ENCODE assay signal across 8 mouse cellular contexts in the genomic region with DNA sequence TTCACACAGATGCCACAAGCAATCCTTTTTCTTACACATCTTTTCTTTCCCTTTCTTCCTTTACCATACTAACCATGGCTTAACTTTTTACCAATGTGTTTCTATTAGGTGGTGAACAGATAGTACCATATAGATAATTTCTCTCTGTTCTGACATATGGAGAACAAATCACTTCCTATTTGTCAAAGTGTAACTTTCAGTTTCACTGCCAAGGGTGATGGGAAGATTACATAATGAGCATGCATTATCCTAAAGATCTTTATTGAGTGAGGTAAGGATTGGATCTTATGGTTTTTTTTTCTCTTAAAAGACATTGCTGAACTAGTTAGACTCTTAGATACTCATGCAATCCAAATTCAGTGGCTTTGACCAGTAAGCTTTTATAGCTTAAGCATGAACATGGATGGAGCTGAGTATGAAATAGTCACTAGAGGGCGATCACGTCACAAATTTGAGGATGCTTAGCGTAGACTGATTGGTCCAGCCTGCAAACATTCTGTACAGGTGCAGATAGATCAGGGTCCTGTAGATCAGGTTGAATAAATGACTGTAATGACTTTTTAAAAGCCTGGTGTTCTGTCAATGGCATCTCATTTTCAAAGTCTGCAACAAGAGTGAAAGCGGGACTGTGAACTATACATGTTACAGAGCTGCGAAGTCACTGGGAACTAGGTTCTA.
DNase-seq lines count a peak whose midpoint lies in the region; ATAC-seq and TF ChIP-seq lines count a peak whose summit lies in the region.

No protein-coding gene starts in this region.

- H3K4me3 ChIP-seq in heart, adult 2 months: no peak overlapping the region
- no peak overlapping the region for H3K4me3 ChIP-seq in embryonic facial prominence, embryonic 13.5 days
- H3K4me3 ChIP-seq in hindbrain, embryonic 11.5 days (ENCODE audit: low read depth, low read length): no peak overlapping the region
- H3K4me3 ChIP-seq in midbrain, embryonic 11.5 days (ENCODE audit: low read depth, low read length): no peak overlapping the region

- no peaks in the 10 kb centered on the region for H3K27me3 ChIP-seq in heart, adult 2 months (ENCODE audit: control insufficient read depth, insufficient read depth, low read length)
- peaks cover 2% of the 10 kb centered on the region; the same call in 1 of the 2 replicates for H3K27me3 ChIP-seq in embryonic facial prominence, embryonic 13.5 days
- no peaks in the 10 kb centered on the region for H3K27me3 ChIP-seq in hindbrain, embryonic 11.5 days (ENCODE audit: control insufficient read depth, insufficient read depth, low read length)
- no peaks in the 10 kb centered on the region for H3K27me3 ChIP-seq in midbrain, embryonic 11.5 days (ENCODE audit: control insufficient read depth, insufficient read depth, low read length)

- TF ChIP-seq POLR2A in heart, adult 2 months (IDR thresholded peaks at IDR 0.05; ENCODE audit: insufficient read depth, low read depth, low read length): no peak

- TF ChIP-seq EP300 in heart, adult 2 months (IDR thresholded peaks at IDR 0.05; ENCODE audit: insufficient read depth, low read depth, low read length): no peak

- H3K4me1 ChIP-seq in heart, adult 2 months (ENCODE audit: control insufficient read depth, insufficient read depth, low read length): no peaks in the 10 kb centered on the region
- H3K4me1 ChIP-seq in embryonic facial prominence, embryonic 13.5 days: peaks cover 6% of the 10 kb centered on the region; the same call in 1 of the 2 replicates
- H3K4me1 ChIP-seq in hindbrain, embryonic 11.5 days (replicated peaks; ENCODE audit: control insufficient read depth, insufficient read depth, low read length): no peaks in the 10 kb centered on the region
- no peaks in the 10 kb centered on the region for H3K4me1 ChIP-seq in midbrain, embryonic 11.5 days (ENCODE audit: control insufficient read depth, insufficient read depth, low read length)

- H3K27ac ChIP-seq in heart, adult 2 months: no peak overlapping the region
- no peak overlapping the region for H3K27ac ChIP-seq in embryonic facial prominence, embryonic 13.5 days
- no peak overlapping the region for H3K27ac ChIP-seq in hindbrain, embryonic 11.5 days (ENCODE audit: low read depth, low read length)
- H3K27ac ChIP-seq in midbrain, embryonic 11.5 days (ENCODE audit: low read depth, low read length): no peak overlapping the region

- no peak for DNase-seq in heart, adult 2 months
- no peak for DNase-seq in heart, postnatal 25 days (ENCODE audit: low spot score)
- DNase-seq in adrenal gland, postnatal 14 days: peak; percentile 41
- peak; percentile 71 for DNase-seq in hindbrain, embryonic 11.5 days (ENCODE audit: low spot score)
- peak; percentile 51 for DNase-seq in layer of hippocampus, adult 9-10 months (ENCODE audit: low spot score)
- DNase-seq in midbrain, embryonic 11.5 days (ENCODE audit: low spot score, missing footprints): peak; percentile 88
- peak; percentile 14 for DNase-seq in thymus, postnatal 25 days

- no peak overlapping the region for H3K9ac ChIP-seq in heart, adult 2 months (ENCODE audit: low read depth, low read length)
- H3K9ac ChIP-seq in embryonic facial prominence, embryonic 13.5 days: no peak overlapping the region
- no peak overlapping the region for H3K9ac ChIP-seq in hindbrain, embryonic 11.5 days (ENCODE audit: low read depth, low read length)
- H3K9ac ChIP-seq in midbrain, embryonic 11.5 days (ENCODE audit: low read length): no peak overlapping the region

- intact Hi-C loops in heart, adult 2 months (cut with DNase I): loop anchor here (2.0 to 5.0 kb wide), 2 partner anchors 157 to 361 kb away; no protein-coding TSS in a partner anchor
- intact Hi-C loops in heart, postnatal 25 days (cut with DNase I): loop anchor here (2.0 kb wide), 3 partner anchors 157 to 361 kb away; no protein-coding TSS in a partner anchor

- peak; percentile 74; the same call in 1 of the 2 replicates for ATAC-seq in embryonic facial prominence, embryonic 13.5 days (ENCODE audit: insufficient number of reproducible peaks, insufficient read depth, low FRiP score, low TSS enrichment, low read depth)
- peak; percentile 87 for ATAC-seq in hindbrain, embryonic 11.5 days (ENCODE audit: low FRiP score)
- peak; percentile 86 for ATAC-seq in midbrain, embryonic 11.5 days (ENCODE audit: low FRiP score)

- 42% methylated on average over 5 of the region's 5 CpGs for WGBS in heart, adult 2 months
- 34% methylated on average over 5 of the region's 5 CpGs for WGBS in embryonic facial prominence, embryonic 13.5 days
- 35% methylated on average over 5 of the region's 5 CpGs for WGBS in hindbrain, embryonic 11.5 days
- WGBS in midbrain, embryonic 11.5 days: 32% methylated on average over 5 of the region's 5 CpGs

- H3K36me3 ChIP-seq in heart, adult 2 months (ENCODE audit: control insufficient read depth, insufficient read depth, low read length): no peaks in the 10 kb centered on the region
- no peaks in the 10 kb centered on the region for H3K36me3 ChIP-seq in embryonic facial prominence, embryonic 13.5 days
- no peaks in the 10 kb centered on the region for H3K36me3 ChIP-seq in hindbrain, embryonic 11.5 days (ENCODE audit: control insufficient read depth, insufficient read depth, low read length)
- no peaks in the 10 kb centered on the region for H3K36me3 ChIP-seq in midbrain, embryonic 11.5 days (ENCODE audit: control insufficient read depth, insufficient read depth, low read length)

- H3K4me2 ChIP-seq in embryonic facial prominence, embryonic 13.5 days: no peak overlapping the region
- H3K4me2 ChIP-seq in hindbrain, embryonic 11.5 days (replicated peaks; ENCODE audit: low read depth, low read length): no peak overlapping the region
- no peak overlapping the region for H3K4me2 ChIP-seq in midbrain, embryonic 11.5 days

- no peaks in the 10 kb centered on the region for H3K9me3 ChIP-seq in embryonic facial prominence, embryonic 13.5 days
- H3K9me3 ChIP-seq in hindbrain, embryonic 11.5 days (ENCODE audit: control insufficient read depth, low read length): no peaks in the 10 kb centered on the region
- no peaks in the 10 kb centered on the region for H3K9me3 ChIP-seq in midbrain, embryonic 11.5 days (ENCODE audit: control insufficient read depth, low read length)

- no peaks in the 10 kb centered on the region for H3K79me2 ChIP-seq in heart, adult 2 months (replicated peaks; ENCODE audit: control insufficient read depth, insufficient read depth, low read length)

- peak; percentile 71 for TF ChIP-seq CTCF in heart, adult 2 months (IDR thresholded peaks at IDR 0.05)

Comparison
In these comparisons a context has a peak if more than half of its experiments do, and no peak if none do; other contexts are left out.
1. DNase-seq: peak in adrenal gland, postnatal 14 days (single experiment), hindbrain, embryonic 11.5 days (single experiment), layer of hippocampus, adult 9-10 months (single experiment), midbrain, embryonic 11.5 days (single experiment) and thymus, postnatal 25 days (single experiment); none in heart, adult 2 months (0 of 2) and heart, postnatal 25 days (single experiment).
2. Peak in every context shown above with its lines, with median percentiles within 50 percentile points of each other: ATAC-seq.